Mouse (Mus musculus) stomach, embryonic 15.5 days (tissue): ENCODE data around the gene Hipk1. TPM values are rescaled to one million over a fixed set of nuclear protein-coding genes. Genes with fewer than 3 reads are reported as not detected.
A peak's percentile ranks its signal among the peaks of the same experiment; 100 is the strongest.

Source experiments
- ATAC-seq: fragments of 200-750 bp; cut with Nextera tagmentation; 2 replicates; pipeline ENCODE4 v1.8.0; 2017; ENCODE audit warnings: low read depth, moderate number of reproducible peaks, moderate TSS enrichment; ENCODE audit not compliant: insufficient read depth, low FRiP score
- H3K27ac ChIP-seq: fragments of 300-500 bp; sonication (generic); 2 replicates; pipeline ENCODE4 v1.5.1; 2015; ENCODE audit warnings: mild to moderate bottlenecking, inconsistent platforms
- H3K27me3 ChIP-seq: fragments of 300-500 bp; sonication (generic); replicated peaks from 2 replicates; pipeline ENCODE4 v1.6.1; 2015; ENCODE audit warnings: inconsistent platforms
- H3K36me3 ChIP-seq: fragments of 300-500 bp; sonication (generic); 2 replicates; pipeline ENCODE4 v1.6.1; 2015; ENCODE audit warnings: inconsistent platforms
- H3K4me1 ChIP-seq: fragments of 300-500 bp; sonication (generic); 2 replicates; pipeline ENCODE4 v1.6.1; 2015; ENCODE audit warnings: inconsistent platforms
- H3K4me2 ChIP-seq: fragments of 300-500 bp; sonication (generic); 2 replicates; pipeline ENCODE4 v1.6.1; 2015; ENCODE audit warnings: mild to moderate bottlenecking, inconsistent platforms
- H3K4me3 ChIP-seq: fragments of 300-500 bp; sonication (generic); replicated peaks from 2 replicates; pipeline ENCODE4 v1.5.1; 2015; ENCODE audit warnings: inconsistent platforms
- H3K9ac ChIP-seq: fragments of 300-500 bp; sonication (generic); 2 replicates; pipeline ENCODE4 v1.6.1; 2015; ENCODE audit warnings: inconsistent platforms
- H3K9me3 ChIP-seq: fragments of 300-500 bp; sonication (generic); 2 replicates; pipeline ENCODE4 v1.6.1; 2016; ENCODE audit warnings: inconsistent platforms
- WGBS: fragments of 180-500 bp; shearing (Covaris S2); methylation state at CpG from one replicate; pipeline ENCODE4 v1.1.7; 2015; 5-methylcytosine and 5-hydroxymethylcytosine counted together
- polyA plus RNA-seq: library from polyadenylated mRNA; unstranded; fragments of >200 nt; fragmentation: Nextera tagmentation; extraction: Ambion mirVana; gene quantifications from 2 replicates; pipeline ENCODE4 v1.2.1, GENCODE M21; 2015

Hipk1 gene
- polyA plus RNA-seq, 1 experiment from 2014 or later, result 11.1 TPM

- Histone ChIP-seq H3K4me3 (no peak overlapping the region), H3K27ac (no peak overlapping the region), H3K4me2 (no peak overlapping the region), H3K4me1 (peaks cover 4% of the 10 kb centered on the region; the same call in 1 of the 2 replicates), H3K36me3 (peaks cover 15% of the 10 kb centered on the region), H3K27me3 (no peaks in the 10 kb centered on the region), H3K9me3 (no peaks in the 10 kb centered on the region), H3K9ac (no peak overlapping the region)
- ATAC-seq, result no peak
- WGBS, result 77% methylated on average over 3 of the region's 3 CpGs
Measured at GRCm38 (mm10) chr3:103773508-103773907, 17.9 kb downstream of the Hipk1 start.

GRCm38 (mm10) chr3:103772846-103773245, 18.5 kb downstream of the Hipk1 start:
- Histone ChIP-seq H3K9me3 (no peaks in the 10 kb centered on the region), H3K4me3 (no peak overlapping the region), H3K4me1 (peaks cover 4% of the 10 kb centered on the region; the same call in 1 of the 2 replicates), H3K9ac (no peak overlapping the region), H3K4me2 (no peak overlapping the region), H3K27ac (no peak overlapping the region), H3K27me3 (no peaks in the 10 kb centered on the region), H3K36me3 (peaks cover 11% of the 10 kb centered on the region)
- ATAC-seq, result no peak
- 71% methylated on average over 4 of the region's 4 CpGs for WGBS

- H3K9me3 ChIP-seq, result no peaks in the 10 kb centered on the region
- H3K4me1 ChIP-seq, result peaks cover 4% of the 10 kb centered on the region; the same call in 1 of the 2 replicates
- WGBS, result 50% methylated on average over 9 of the region's 9 CpGs
- no peaks in the 10 kb centered on the region for H3K27me3 ChIP-seq
- no peak overlapping the region for H3K4me2 ChIP-seq
- H3K9ac ChIP-seq, result no peak overlapping the region
- H3K36me3 ChIP-seq, result peaks cover 5% of the 10 kb centered on the region; the same call in 1 of the 2 replicates
- H3K4me3 ChIP-seq, result no peak overlapping the region
- peak overlapping the region; percentile 79 for H3K27ac ChIP-seq
- ATAC-seq, result no peak
Measured at GRCm38 (mm10) chr3:103771531-103772130, 19.7 kb downstream of the Hipk1 start.

- WGBS, result 81% methylated on average over 3 of the region's 3 CpGs
- ATAC-seq, result no peak
- Histone ChIP-seq H3K9ac (no peak overlapping the region), H3K4me2 (no peak overlapping the region), H3K4me1 (0 out of 2 replicates have a peak, but pooled peaks cover 3% of the 10 kb centered on the region), H3K36me3 (peaks cover 22% of the 10 kb centered on the region), H3K27me3 (no peaks in the 10 kb centered on the region), H3K4me3 (no peak overlapping the region), H3K27ac (no peak overlapping the region), H3K9me3 (no peaks in the 10 kb centered on the region)
Measured at GRCm38 (mm10) chr3:103766789-103767188, 24.6 kb downstream of the Hipk1 start.

- Histone ChIP-seq H3K4me1 (no peaks in the 10 kb centered on the region), H3K27ac (no peak overlapping the region), H3K27me3 (no peaks in the 10 kb centered on the region), H3K9me3 (no peaks in the 10 kb centered on the region), H3K9ac (no peak overlapping the region), H3K4me2 (no peak overlapping the region), H3K36me3 (peaks cover 40% of the 10 kb centered on the region), H3K4me3 (no peak overlapping the region)
- no peak for ATAC-seq
- 76% methylated on average over 5 of the region's 5 CpGs for WGBS
Measured at GRCm38 (mm10) chr3:103759261-103759970, 31.9 kb downstream of the Hipk1 start.

GRCm38 (mm10) chr3:103758456-103758855, 32.9 kb downstream of the Hipk1 start:
- Histone ChIP-seq H3K4me1 (no peaks in the 10 kb centered on the region), H3K36me3 (peaks cover 38% of the 10 kb centered on the region), H3K9ac (no peak overlapping the region), H3K9me3 (no peaks in the 10 kb centered on the region), H3K27me3 (no peaks in the 10 kb centered on the region), H3K4me2 (no peak overlapping the region), H3K27ac (no peak overlapping the region), H3K4me3 (no peak overlapping the region)
- 86% methylated on average over 7 of the region's 7 CpGs for WGBS
- ATAC-seq, result no peak

GRCm38 (mm10) chr3:103756920-103757319, 34.4 kb downstream of the Hipk1 start:
- Histone ChIP-seq H3K36me3 (peaks cover 29% of the 10 kb centered on the region), H3K4me2 (no peak overlapping the region), H3K9me3 (no peaks in the 10 kb centered on the region), H3K4me1 (no peaks in the 10 kb centered on the region), H3K9ac (no peak overlapping the region), H3K27me3 (no peaks in the 10 kb centered on the region), H3K4me3 (no peak overlapping the region), H3K27ac (no peak overlapping the region)
- no peak for ATAC-seq
- WGBS, result 73% methylated on average over 2 of the region's 2 CpGs

- H3K27me3 ChIP-seq, result no peaks in the 10 kb centered on the region
- no peak overlapping the region for H3K4me2 ChIP-seq
- H3K9me3 ChIP-seq, result no peaks in the 10 kb centered on the region
- no peak overlapping the region for H3K9ac ChIP-seq
- ATAC-seq, result no peak
- 61% methylated on average over 3 of the region's 3 CpGs for WGBS
- peaks cover 27% of the 10 kb centered on the region for H3K36me3 ChIP-seq
- no peak overlapping the region for H3K4me3 ChIP-seq
- H3K4me1 ChIP-seq, result no peaks in the 10 kb centered on the region
- no peak overlapping the region for H3K27ac ChIP-seq
Measured at GRCm38 (mm10) chr3:103755351-103755750, 36.0 kb downstream of the Hipk1 start.

GRCm38 (mm10) chr3:103751558-103751957, 39.8 kb downstream of the Hipk1 start:
- WGBS, result 84% methylated on average over 2 of the region's 2 CpGs
- Histone ChIP-seq H3K4me1 (no peaks in the 10 kb centered on the region), H3K4me2 (no peak overlapping the region), H3K9ac (no peak overlapping the region), H3K27me3 (no peaks in the 10 kb centered on the region), H3K27ac (no peak overlapping the region), H3K9me3 (no peaks in the 10 kb centered on the region), H3K36me3 (peaks cover 32% of the 10 kb centered on the region), H3K4me3 (no peak overlapping the region)
- ATAC-seq, result no peak

GRCm38 (mm10) chr3:103746711-103747110, 44.7 kb downstream of the Hipk1 start:
- Histone ChIP-seq H3K4me1 (no peaks in the 10 kb centered on the region), H3K36me3 (peaks cover 43% of the 10 kb centered on the region), H3K9ac (no peak overlapping the region), H3K4me3 (no peak overlapping the region), H3K27me3 (no peaks in the 10 kb centered on the region), H3K4me2 (no peak overlapping the region), H3K27ac (no peak overlapping the region), H3K9me3 (no peaks in the 10 kb centered on the region)
- 84% methylated on average over 5 of the region's 5 CpGs for WGBS
- ATAC-seq, result no peak

- H3K36me3 ChIP-seq, result peaks cover 43% of the 10 kb centered on the region
- no peaks in the 10 kb centered on the region for H3K27me3 ChIP-seq
- H3K4me2 ChIP-seq, result no peak overlapping the region
- no peak overlapping the region for H3K9ac ChIP-seq
- 89% methylated on average over 14 of the region's 14 CpGs for WGBS
- H3K9me3 ChIP-seq, result no peaks in the 10 kb centered on the region
- ATAC-seq, result no peak
- H3K27ac ChIP-seq, result no peak overlapping the region
- H3K4me3 ChIP-seq, result no peak overlapping the region
- H3K4me1 ChIP-seq, result no peaks in the 10 kb centered on the region
Measured at GRCm38 (mm10) chr3:103745001-103745770, 46.2 kb downstream of the Hipk1 start.

- H3K4me3 ChIP-seq, result no peak overlapping the region
- no peak overlapping the region for H3K4me2 ChIP-seq
- H3K9ac ChIP-seq, result no peak overlapping the region
- no peaks in the 10 kb centered on the region for H3K9me3 ChIP-seq
- no peak for ATAC-seq
- no peaks in the 10 kb centered on the region for H3K27me3 ChIP-seq
- no peaks in the 10 kb centered on the region for H3K4me1 ChIP-seq
- no peak overlapping the region for H3K27ac ChIP-seq
- peaks cover 32% of the 10 kb centered on the region for H3K36me3 ChIP-seq
- WGBS, result 73% methylated on average over 6 of the region's 6 CpGs
Measured at GRCm38 (mm10) chr3:103743208-103743607, 48.2 kb downstream of the Hipk1 start.
